Mouse (Mus musculus) bone marrow macrophage, adult 2 months (primary cell): ENCODE measurements around the gene Thap7.

ENCODE experiments used
- CTCF ChIP-seq: IDR thresholded peaks from 2 replicates; pipeline ENCODE4 v1.5.1; 2012; ENCODE audit warnings: low read depth, mild to moderate bottlenecking, low read length, moderate library complexity
- POLR2A ChIP-seq: IDR thresholded peaks from 2 replicates; pipeline ENCODE4 v1.6.1; 2012; ENCODE audit warnings: mild to moderate bottlenecking, low read depth, low read length, borderline replicate concordance

DNA sequence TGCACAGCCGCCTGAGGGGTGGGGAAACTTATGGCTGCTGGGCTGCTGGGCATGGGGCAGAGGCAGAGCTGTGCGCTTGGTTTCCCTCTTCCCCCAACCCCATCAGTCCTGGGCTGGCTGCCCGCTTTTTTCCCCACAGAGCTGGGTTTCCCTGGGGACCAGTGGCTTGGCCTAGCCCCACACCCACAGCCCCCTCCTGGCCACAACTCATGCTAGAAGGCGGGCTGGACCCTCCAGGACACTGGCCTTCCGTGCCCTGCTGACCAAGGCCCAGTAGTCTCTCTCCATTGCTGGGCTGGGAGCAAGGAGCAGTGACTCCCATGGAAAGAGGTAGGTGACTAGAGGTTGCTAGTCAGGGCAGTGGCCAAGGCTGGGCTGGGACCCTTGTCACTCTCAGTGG lies 39.8 kb downstream of the Thap7 start:
- TF ChIP-seq CTCF (no peak), POLR2A (no peak)
